Mouse (Mus musculus) liver, embryonic 16.5 days (tissue): ENCODE results near the gene BC051142. TPM values are rescaled to one million over a fixed set of nuclear protein-coding genes. Genes with fewer than 3 reads are reported as not detected.
"Not testable (repeated sequence)": the region's sequence is repeated elsewhere in the genome, so short reads cannot be mapped to it uniquely, and the experiment has no call there.

Experiments used
- ATAC-seq: fragments of 200-750 bp; cut with Nextera tagmentation; 2 replicates; pipeline ENCODE4 v1.8.0; 2017; ENCODE audit warnings: low read depth, mild to moderate bottlenecking, moderate number of reproducible peaks, moderate library complexity
- H3K27ac ChIP-seq: fragments of 300-500 bp; sonication (generic); 2 replicates; pipeline ENCODE4 v1.5.1; 2014; ENCODE audit warnings: mild to moderate bottlenecking, low read length
- H3K27me3 ChIP-seq: fragments of 300-500 bp; sonication (generic); 2 replicates; pipeline ENCODE4 v1.6.1; 2014; ENCODE audit warnings: low read depth, low read length, mixed read lengths; ENCODE audit not compliant: control insufficient read depth, insufficient read depth
- H3K36me3 ChIP-seq: fragments of 300-500 bp; sonication (generic); 2 replicates; pipeline ENCODE4 v1.6.1; 2014; ENCODE audit warnings: mild to moderate bottlenecking; ENCODE audit not compliant: control insufficient read depth, insufficient read depth
- H3K4me1 ChIP-seq: fragments of 300-500 bp; sonication (generic); 2 replicates; pipeline ENCODE4 v1.6.1; 2014; ENCODE audit warnings: low read depth, low read length, mixed read lengths; ENCODE audit not compliant: control insufficient read depth
- H3K4me2 ChIP-seq: fragments of 300-500 bp; sonication (generic); 2 replicates; pipeline ENCODE4 v1.6.1; 2014; ENCODE audit warnings: low read depth, low read length, mixed read lengths
- H3K4me3 ChIP-seq: fragments of 300-500 bp; sonication (generic); 2 replicates; pipeline ENCODE4 v1.5.1; 2014; ENCODE audit warnings: low read depth, mild to moderate bottlenecking, low read length
- H3K9ac ChIP-seq: fragments of 300-500 bp; sonication (generic); 2 replicates; pipeline ENCODE4 v1.6.1; 2014; ENCODE audit warnings: low read depth, low read length
- H3K9me3 ChIP-seq: fragments of 300-500 bp; sonication (generic); replicated peaks from 2 replicates; pipeline ENCODE4 v1.6.1; 2016; ENCODE audit warnings: low read length; ENCODE audit not compliant: control insufficient read depth
- WGBS: fragments of 180-500 bp; shearing (Covaris S2); extraction: QIAGEN DNeasy Blood & Tissue Kit; methylation state at CpG from one replicate; pipeline ENCODE4 v1.1.7; 2014; ENCODE audit not compliant: insufficient replicate concordance; 5-methylcytosine and 5-hydroxymethylcytosine counted together
- polyA plus RNA-seq: library from polyadenylated mRNA; unstranded; fragments of >200 nt; fragmentation: Nextera tagmentation; extraction: Ambion mirVana; gene quantifications from 2 replicates; pipeline ENCODE4 v1.2.1, GENCODE M21; 2015

The BC051142 gene
- polyA plus RNA-seq, 1 experiment from 2014 or later: 0.12 TPM

DNA sequence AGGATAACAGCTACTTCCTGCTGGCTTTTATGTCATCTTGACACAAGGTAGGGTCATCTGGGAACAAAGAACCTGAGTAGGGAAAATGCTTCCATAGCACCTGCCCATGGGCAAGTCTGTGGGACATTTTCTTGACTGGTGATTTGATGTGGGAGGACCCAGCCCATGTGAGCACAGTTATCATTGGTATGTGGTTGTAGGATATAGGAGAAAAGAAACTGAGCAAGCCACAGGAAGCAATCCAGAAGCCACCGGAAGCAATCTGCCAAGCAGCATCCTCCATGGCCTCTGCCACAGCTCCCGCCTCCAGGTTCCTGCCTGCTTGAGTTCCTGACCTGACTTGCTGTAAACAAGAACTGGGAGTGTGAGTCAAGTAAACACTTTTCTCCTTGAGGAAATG, 71.9 kb downstream of the BC051142 start:
- Histone ChIP-seq H3K4me1 (no peaks in the 10 kb centered on the region), H3K27ac (no peak overlapping the region), H3K9me3 (no peaks in the 10 kb centered on the region), H3K4me3 (no peak overlapping the region), H3K4me2 (no peak overlapping the region), H3K9ac (no peak overlapping the region), H3K36me3 (no peaks in the 10 kb centered on the region), H3K27me3 (0 out of 2 replicates have a peak, but pooled peaks cover 2% of the 10 kb centered on the region)
- no peak for ATAC-seq
- 13% methylated on average over 2 of the region's 2 CpGs for WGBS

DNA sequence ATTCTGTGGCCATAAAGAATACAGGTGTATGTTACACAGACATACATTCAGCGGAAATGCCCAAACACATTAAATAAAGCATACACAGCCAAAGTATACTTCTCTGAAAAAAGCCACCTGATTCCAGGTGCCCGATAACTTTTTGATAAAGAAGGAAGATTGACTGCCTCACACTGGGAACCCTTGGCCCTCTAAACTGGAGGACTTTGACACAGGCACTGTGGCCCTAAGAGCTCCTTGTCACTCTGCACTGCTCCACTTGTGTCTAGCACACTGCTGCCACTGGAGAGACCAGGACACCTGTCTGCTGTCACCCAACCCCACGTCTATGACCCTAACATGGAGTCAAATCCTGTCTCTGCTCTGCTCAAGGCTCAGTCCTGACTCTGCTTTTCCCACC, 76.4 kb downstream of the BC051142 start:
- H3K4me1 ChIP-seq: no peaks in the 10 kb centered on the region
- H3K36me3 ChIP-seq: no peaks in the 10 kb centered on the region
- H3K9me3 ChIP-seq: no peaks in the 10 kb centered on the region
- no peak overlapping the region for H3K4me2 ChIP-seq
- ATAC-seq: no peak
- H3K9ac ChIP-seq: no peak overlapping the region
- H3K4me3 ChIP-seq: no peak overlapping the region
- 54% methylated on average over 3 of the region's 3 CpGs for WGBS
- no peaks in the 10 kb centered on the region for H3K27me3 ChIP-seq
- no peak overlapping the region for H3K27ac ChIP-seq

DNA sequence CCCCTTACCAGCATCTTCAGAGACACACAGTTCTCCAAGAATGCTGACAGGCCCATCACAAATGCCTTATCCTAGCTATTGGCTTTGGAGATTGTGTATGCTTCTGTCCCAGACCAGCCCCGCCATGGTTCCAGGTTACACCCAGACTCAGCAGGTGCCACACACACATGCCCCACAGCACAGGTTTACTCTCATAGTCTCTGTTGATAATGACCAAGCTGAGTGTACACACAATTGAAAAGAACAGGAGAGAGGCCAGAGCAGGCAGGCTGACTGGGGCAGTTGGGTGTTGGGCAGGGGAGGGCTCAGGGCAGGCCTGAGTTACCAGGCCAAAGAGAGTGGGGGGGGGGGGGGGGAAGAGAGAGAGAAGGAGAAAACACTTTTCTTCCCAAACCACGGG, 77.8 kb downstream of the BC051142 start:
- Histone ChIP-seq H3K27me3 (no peaks in the 10 kb centered on the region), H3K9ac (no peak overlapping the region), H3K9me3 (no peaks in the 10 kb centered on the region), H3K4me1 (no peaks in the 10 kb centered on the region), H3K27ac (no peak overlapping the region), H3K4me2 (no peak overlapping the region), H3K36me3 (no peaks in the 10 kb centered on the region), H3K4me3 (no peak overlapping the region)
- 57% methylated on average over 1 of the region's 2 CpGs for WGBS
- no peak for ATAC-seq

DNA sequence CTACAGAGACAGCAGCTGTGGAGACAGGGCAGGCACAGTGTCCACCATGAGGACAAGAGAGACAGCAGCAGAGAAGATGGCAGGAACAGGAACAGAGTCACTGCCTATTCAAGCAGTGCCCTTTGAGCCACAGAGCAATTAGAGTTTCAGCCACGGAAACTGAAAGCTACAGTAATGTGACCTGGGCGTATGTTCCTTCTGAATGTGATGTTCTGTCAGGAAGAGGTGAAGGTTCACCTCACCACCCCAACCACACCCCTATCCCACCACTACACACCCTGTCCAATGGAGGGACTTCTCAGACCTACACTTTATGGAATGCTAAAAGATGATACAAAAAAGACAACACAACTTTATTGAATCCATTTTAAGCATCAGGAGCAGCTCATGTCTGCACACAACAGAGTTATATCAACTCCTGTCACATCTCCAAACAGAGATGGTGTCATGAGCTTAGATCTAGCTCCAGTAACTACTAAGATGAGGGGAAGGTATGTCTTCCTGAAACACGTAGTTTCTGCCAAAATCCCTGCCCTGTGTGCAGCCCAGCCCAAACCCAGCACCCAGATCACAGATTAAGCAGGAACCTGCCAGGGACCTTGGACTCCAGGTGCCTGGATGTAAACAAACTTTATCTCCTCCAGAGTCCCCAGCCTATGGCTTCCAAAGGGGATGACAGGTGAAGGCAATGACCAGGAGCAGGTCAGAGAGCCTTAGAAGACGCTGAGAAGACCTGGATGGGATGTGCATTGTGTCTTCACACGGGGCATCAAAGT, 78.8 kb downstream of the BC051142 start, which contains the start of gene Btnl4:
TSS of gene Btnl4 (minus strand) at position 81 of the 776 bp plus-strand sequence.
- not testable (repeated sequence) for H3K4me3 ChIP-seq, H3K4me2 ChIP-seq

DNA sequence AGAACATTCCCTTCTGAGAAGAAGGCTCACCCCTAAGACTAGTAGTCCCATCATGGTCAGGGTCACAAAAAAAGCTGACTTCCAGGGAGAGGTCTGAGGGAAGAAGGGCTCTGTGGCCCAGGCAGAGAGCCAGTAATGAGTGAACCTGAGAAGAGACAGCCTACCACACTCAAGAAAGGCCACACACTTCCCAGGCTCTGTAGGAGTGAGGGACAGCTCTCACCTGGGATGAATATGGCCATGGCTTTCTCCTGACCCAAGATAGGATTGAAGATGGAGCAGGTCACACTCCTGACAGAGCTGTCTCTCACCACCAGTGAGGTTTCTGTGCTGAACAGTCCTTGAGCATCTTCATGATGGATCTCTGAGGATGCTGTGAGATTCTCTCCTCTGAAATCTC, 94.2 kb downstream of the BC051142 start:
- Histone ChIP-seq H3K9me3 (no peaks in the 10 kb centered on the region), H3K36me3 (no peaks in the 10 kb centered on the region)
- no peak for ATAC-seq

More for the DNA sequence above, 78.8 kb downstream of the BC051142 start, which contains the start of gene Btnl4:
- H3K4me1 ChIP-seq, ATAC-seq, H3K9ac ChIP-seq, H3K27me3 ChIP-seq, H3K36me3 ChIP-seq, H3K27ac ChIP-seq, H3K9me3 ChIP-seq: not testable (repeated sequence)
- 58% methylated on average over 4 of the region's 5 CpGs for WGBS

DNA sequence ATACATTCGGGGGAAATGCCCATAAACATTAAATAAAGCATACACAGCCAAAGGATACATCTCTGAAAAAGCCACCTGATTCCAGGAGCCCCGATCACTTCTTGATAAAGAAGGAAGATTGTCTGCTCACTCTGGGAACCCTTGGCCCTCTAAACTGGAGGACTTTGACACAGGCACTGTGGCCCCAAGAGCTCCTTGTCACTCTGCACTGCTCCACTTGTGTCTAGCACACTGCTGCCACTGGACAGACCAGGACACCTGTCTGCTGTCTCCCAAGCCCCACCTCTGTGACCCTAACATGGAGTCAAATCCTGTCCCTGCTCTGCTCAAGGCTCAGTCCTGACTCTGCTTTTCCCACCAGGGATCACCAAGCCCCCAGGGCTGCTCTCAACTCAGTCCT, 96.5 kb downstream of the BC051142 start:
- H3K9ac ChIP-seq, H3K4me3 ChIP-seq, ATAC-seq, H3K36me3 ChIP-seq, H3K4me1 ChIP-seq, H3K9me3 ChIP-seq, H3K27me3 ChIP-seq, H3K4me2 ChIP-seq, H3K27ac ChIP-seq: not testable (repeated sequence)
- 52% methylated on average over 2 of the region's 2 CpGs for WGBS

More for the DNA sequence above, 94.2 kb downstream of the BC051142 start:
- no peak overlapping the region for H3K4me3 ChIP-seq
- no peaks in the 10 kb centered on the region for H3K4me1 ChIP-seq
- H3K9ac ChIP-seq: no peak overlapping the region
- H3K27me3 ChIP-seq: no peaks in the 10 kb centered on the region
- H3K27ac ChIP-seq: no peak overlapping the region
- no peak overlapping the region for H3K4me2 ChIP-seq

DNA sequence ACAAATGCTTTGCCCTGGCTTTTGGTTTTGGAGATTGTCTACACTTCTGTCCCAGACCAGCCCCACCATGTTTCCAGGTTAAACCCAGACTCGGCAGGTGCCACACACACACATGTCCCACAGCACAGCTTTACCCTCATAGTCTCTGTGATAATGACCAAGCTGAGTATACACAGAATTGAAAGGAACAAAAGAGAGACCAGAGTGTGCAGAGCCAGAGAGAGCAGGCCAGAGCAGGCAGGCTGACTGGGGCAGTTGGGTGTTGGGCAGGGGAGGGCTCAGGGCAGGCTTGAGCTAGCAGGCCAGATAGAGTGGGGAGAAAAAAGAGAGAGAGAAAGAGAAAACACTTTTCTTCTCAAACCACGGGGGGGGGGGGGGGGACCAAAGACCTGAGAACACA, 97.9 kb downstream of the BC051142 start:
- no peak overlapping the region for H3K4me2 ChIP-seq
- ATAC-seq: no peak
- H3K9me3 ChIP-seq: no peaks in the 10 kb centered on the region
- no peak overlapping the region for H3K27ac ChIP-seq
- no peaks in the 10 kb centered on the region for H3K4me1 ChIP-seq
- no peaks in the 10 kb centered on the region for H3K36me3 ChIP-seq
- H3K4me3 ChIP-seq: no peak overlapping the region
- H3K9ac ChIP-seq: no peak overlapping the region
- WGBS: 59% methylated on average over 1 of the region's 2 CpGs
- H3K27me3 ChIP-seq: no peaks in the 10 kb centered on the region

DNA sequence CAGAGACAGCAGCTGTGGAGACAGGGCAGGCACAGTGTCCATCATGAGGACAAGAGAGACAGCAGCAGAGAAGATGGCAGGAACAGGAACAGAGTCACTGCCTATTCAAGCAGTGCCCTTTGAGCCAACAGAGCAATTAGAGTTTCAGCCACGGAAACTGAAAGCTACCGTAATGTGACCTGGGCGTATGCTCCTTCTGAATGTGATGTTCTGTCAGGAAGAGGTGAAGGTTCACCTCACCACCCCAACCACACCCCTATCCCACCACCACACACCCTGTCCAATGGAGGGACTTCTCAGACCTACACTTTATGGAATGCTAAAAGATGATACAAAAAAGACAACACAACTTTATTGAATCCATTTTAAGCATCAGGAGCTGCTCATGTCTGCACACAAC, 98.7 kb downstream of the BC051142 start:
- not testable (repeated sequence) for H3K4me1 ChIP-seq, H3K9ac ChIP-seq, ATAC-seq, H3K27me3 ChIP-seq, H3K4me3 ChIP-seq, H3K27ac ChIP-seq, H3K9me3 ChIP-seq, H3K4me2 ChIP-seq, H3K36me3 ChIP-seq
- 55% methylated on average over 3 of the region's 3 CpGs for WGBS

DNA sequence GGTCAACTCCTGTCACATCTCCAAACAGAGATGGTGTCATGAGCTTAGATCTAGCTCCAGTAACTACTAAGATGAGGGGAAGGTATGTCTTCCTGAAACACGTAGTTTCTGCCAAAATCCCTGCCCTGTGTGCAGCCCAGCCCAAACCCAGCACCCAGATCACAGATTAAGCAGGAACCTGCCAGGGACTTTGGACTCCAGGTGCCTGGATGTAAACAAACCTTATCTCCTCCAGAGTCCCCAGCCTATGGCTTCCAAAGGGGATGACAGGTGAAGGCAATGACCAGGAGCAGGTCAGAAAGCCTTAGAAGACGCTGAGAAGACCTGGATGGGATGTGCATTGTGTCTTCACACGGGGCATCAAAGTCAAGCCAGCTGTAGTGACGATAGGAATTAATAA, 99.1 kb downstream of the BC051142 start:
- H3K9ac ChIP-seq, H3K4me3 ChIP-seq, H3K27ac ChIP-seq, H3K36me3 ChIP-seq, ATAC-seq, H3K9me3 ChIP-seq, H3K27me3 ChIP-seq, H3K4me2 ChIP-seq, H3K4me1 ChIP-seq: not testable (repeated sequence)
- WGBS: 59% methylated on average over 2 of the region's 4 CpGs
